Mouse (Mus musculus): Measurements from ENCODE around the gene Phf23. TPM values are rescaled to one million over a fixed set of nuclear protein-coding genes. Genes with fewer than 3 reads are reported as not detected.

The Phf23 gene
- total RNA-seq, 2 experiments from 2014 or later = 44.3 to 48.9 TPM

DNA sequence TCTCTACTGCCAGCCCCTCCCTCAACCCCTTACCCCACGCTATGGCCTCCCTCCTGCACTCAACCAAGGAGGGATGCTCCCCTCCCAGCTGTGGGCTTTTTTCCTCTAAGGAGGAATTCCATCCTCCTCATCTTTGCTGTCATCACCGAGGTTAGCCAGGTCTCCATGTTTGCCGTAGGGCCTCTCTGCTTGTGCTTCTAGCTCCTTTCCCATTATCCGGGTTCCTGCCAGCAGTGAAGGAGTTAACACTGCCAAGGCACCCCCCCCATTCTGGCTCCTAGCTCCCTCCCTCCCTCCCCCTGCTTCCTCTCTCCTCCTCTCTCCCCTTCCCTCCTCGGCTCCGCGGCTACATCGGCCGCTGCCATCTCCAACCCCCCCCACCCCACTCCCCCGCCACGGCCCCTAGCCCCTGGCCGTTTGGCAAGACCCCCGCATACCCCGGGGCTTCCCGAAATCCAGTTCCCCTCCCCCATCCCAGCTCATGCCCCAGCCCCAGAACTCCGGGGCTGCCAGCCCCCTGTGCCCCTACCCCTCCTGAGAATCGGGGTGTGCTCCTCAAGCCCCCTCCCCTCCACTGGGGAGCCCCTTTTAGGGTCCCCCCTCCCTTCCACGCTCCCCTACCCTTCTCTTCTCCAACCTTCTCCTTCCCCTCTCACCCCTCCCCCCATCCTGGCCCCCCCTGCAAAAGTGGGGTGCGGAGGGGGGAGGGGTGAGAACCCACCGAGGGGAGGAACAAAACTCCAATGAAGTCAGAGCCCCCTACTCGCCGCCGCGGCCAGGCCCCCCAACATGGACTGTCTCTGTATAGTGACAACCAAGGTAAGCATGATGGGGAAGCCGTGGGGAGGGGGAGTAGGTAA, 22.8 kb downstream of the Phf23 start:
- peak overlapping the region; percentile 74 for H3K4me3 ChIP-seq
- H3K27ac ChIP-seq = peak overlapping the region; percentile 93
- no peak for TF ChIP-seq CTCF (IDR thresholded peaks at IDR 0.05)
- DNase-seq (ENCODE audit: extremely low spot score in 1 of 2, low spot score in 2 of 2) = peak; percentile 72 to 75
- intact Hi-C loops (cut with DNase I) = no loop called here

DNA sequence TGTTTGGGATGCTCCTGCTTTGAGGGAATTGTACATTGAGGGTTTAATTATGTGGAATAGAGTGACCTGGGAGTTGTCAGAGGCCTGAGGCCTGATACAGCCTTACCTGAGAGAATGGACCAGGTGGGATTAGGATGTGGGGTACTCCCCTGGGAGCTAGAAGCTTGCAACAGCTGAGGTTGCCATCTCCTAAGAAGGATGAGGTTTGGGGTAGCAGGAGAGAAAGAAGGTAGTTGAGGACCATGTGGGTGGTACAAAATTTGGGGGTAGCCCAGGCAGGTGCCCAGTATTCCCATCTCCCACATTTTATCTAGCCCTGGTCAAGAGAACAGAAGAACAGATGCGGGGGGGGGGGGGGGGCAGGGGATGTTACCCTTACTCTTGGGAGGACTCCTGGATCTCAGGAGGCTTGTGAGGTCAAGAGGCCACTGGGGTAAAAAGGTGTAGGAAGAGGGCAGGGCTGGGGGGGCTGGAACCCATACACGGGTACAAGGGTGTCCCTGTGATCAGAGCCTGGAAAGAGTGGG, 24.0 kb downstream of the Phf23 start:
- peak overlapping the region; percentile 74 for H3K4me3 ChIP-seq
- intact Hi-C loops (cut with DNase I) = no loop called here
- TF ChIP-seq CTCF (IDR thresholded peaks at IDR 0.05) = no peak
- no peak for DNase-seq (ENCODE audit: extremely low spot score in 1 of 2, low spot score in 2 of 2)
- peak overlapping the region; percentile 93 for H3K27ac ChIP-seq

- Histone ChIP-seq H3K27ac (peak overlapping the region; percentile 93), H3K4me3 (peak overlapping the region; percentile 74)
- TF ChIP-seq CTCF (IDR thresholded peaks at IDR 0.05) = no peak
- intact Hi-C loops (cut with DNase I) = no loop called here
- DNase-seq (ENCODE audit: extremely low spot score in 1 of 2, low spot score in 2 of 2) = no peak
Measured at GRCm38 (mm10) chr11:70020022-70020631, 24.6 kb downstream of the Phf23 start.

DNA sequence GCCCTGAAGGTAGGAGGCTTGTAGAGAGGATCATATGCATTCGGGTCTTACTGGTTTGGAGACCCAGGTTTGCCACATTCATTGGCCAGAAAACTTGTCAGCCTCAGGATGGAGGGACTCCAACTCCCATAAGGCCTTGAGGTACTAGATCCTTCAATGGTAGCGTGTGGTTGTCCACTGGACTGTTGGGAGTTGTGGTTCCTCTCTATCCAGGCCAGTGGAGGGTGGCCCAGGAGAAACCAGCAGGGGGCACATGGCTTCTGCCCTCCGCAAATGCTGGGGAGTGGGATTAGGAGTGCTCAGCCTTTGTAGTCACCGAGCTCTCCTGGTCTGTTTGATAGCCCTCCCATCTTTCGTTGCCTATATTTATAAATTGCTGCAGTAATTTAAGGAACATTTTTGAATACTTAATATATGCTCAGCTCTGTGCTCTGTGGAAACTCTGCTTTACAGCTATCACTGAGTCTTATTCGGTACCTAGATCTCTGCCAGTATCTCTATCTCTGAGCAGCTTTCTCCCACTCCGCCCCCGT, 25.2 kb downstream of the Phf23 start:
- intact Hi-C loops (cut with DNase I) = no loop called here
- peak; percentile 61 for TF ChIP-seq CTCF (IDR thresholded peaks at IDR 0.05)
- peak overlapping the region; percentile 79 for H3K27ac ChIP-seq
- DNase-seq (ENCODE audit: extremely low spot score in 1 of 2, low spot score in 2 of 2) = peak; percentile 64 to 67
- peak overlapping the region; percentile 74 for H3K4me3 ChIP-seq

GRCm38 (mm10) chr11:70021264-70022132, 25.9 kb downstream of the Phf23 start:
- Histone ChIP-seq H3K27ac (peak overlapping the region; percentile 79), H3K4me3 (peak overlapping the region; percentile 74)
- intact Hi-C loops (cut with DNase I) = no loop called here
- peak; percentile 92 to 94 for DNase-seq (ENCODE audit: extremely low spot score in 1 of 2, low spot score in 2 of 2)
- no peak; the same call in 1 of the 2 replicates for TF ChIP-seq CTCF (IDR thresholded peaks at IDR 0.05)

GRCm38 (mm10) chr11:70023481-70024150, 28.0 kb downstream of the Phf23 start:
- intact Hi-C loops (cut with DNase I) = no loop called here
- DNase-seq (ENCODE audit: extremely low spot score in 1 of 2, low spot score in 2 of 2) = no peak
- no peak for TF ChIP-seq CTCF (IDR thresholded peaks at IDR 0.05)
- Histone ChIP-seq H3K27ac (peak overlapping the region; percentile 72), H3K4me3 (peak overlapping the region; percentile 50)

DNA sequence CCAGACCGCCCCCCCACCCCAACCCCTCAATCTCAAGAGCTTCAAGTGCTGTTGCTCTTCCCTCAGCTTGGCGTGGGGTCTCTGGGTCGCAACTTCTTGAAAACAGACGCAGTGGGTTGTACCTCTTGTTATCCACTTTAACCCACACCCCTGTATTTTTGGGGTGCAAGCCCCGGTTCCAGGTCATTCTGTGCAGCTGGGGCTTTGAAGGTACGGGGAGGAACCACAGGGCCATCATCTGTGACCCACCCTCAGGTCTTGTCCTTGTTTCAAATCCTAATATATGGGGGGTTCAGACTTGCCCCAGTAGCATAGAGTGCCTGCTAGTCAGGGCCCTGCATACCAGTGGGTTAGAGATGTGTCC, 28.6 kb downstream of the Phf23 start:
- Histone ChIP-seq H3K27ac (peak overlapping the region; percentile 72), H3K4me3 (peak overlapping the region; percentile 50)
- DNase-seq (ENCODE audit: extremely low spot score in 1 of 2, low spot score in 2 of 2) = no peak
- no peak for TF ChIP-seq CTCF (IDR thresholded peaks at IDR 0.05)
- intact Hi-C loops (cut with DNase I) = no loop called here

DNA sequence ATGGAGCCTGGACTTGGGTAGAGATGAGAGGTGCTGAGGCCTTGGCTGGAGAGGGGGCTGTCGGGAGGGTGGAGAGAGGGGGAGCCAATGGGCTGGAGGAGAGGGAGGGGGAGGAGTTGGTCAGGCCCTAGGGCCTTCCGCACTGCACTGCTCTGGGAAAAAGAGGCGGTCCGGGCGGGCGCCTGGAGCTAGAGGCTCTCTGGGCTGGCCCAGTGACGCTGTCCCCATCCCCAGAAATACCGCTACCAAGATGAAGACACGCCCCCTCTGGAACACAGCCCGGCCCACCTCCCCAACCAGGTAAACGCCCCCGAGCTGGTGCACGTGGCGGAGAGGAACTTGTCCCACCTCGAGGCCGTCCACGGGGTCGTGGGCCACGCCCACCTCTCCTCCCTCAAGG, 31.1 kb downstream of the Phf23 start:
- intact Hi-C loops (cut with DNase I) = no loop called here
- no peak for TF ChIP-seq CTCF (IDR thresholded peaks at IDR 0.05)
- Histone ChIP-seq H3K27ac (peak overlapping the region; percentile 84), H3K4me3 (peak overlapping the region; percentile 38)
- DNase-seq (ENCODE audit: extremely low spot score in 1 of 2, low spot score in 2 of 2) = peak in 1 of 2 experiments; percentile 48

DNA sequence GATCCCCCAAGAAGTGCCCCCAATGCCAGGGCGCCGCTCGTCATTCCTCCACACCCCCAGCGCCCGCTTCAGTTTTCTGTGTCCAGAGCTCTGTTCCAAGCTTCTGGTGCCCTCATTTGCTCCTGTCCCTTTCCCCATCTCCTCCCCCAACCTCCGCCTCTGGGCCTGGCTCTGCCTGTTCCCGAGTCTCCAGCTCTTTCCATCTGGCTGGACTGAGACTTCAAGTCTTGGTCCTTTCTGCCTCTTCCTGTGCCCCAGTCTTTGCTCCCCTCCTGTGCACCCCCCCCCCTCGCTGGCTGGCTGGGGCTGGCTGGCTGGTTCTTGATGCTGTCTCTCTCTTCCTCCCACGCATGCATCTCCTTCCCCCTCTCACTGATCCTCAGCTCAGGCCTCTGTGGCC, 31.8 kb downstream of the Phf23 start:
- TF ChIP-seq CTCF (IDR thresholded peaks at IDR 0.05) = no peak
- intact Hi-C loops (cut with DNase I) = no loop called here
- peak overlapping the region; percentile 38 for H3K4me3 ChIP-seq
- DNase-seq (ENCODE audit: extremely low spot score in 1 of 2, low spot score in 2 of 2) = no peak
- peak overlapping the region; percentile 84 for H3K27ac ChIP-seq

GRCm38 (mm10) chr11:70028401-70029129, 33.0 kb downstream of the Phf23 start:
- Histone ChIP-seq H3K4me3 (peak overlapping the region; percentile 37), H3K27ac (peak overlapping the region; percentile 84)
- DNase-seq (ENCODE audit: extremely low spot score in 1 of 2, low spot score in 2 of 2) = no peak
- TF ChIP-seq CTCF (IDR thresholded peaks at IDR 0.05) = no peak
- intact Hi-C loops (cut with DNase I) = no loop called here
